Mouse (Mus musculus) erythroblast, embryonic 14.5 days (primary cell): ENCODE results near the gene Ntm.

Source experiments
- GATA1 ChIP-seq: IDR thresholded peaks from 2 replicates; pipeline ENCODE4 v1.6.1; 2012; ENCODE audit warnings: low read length, inconsistent platforms, mixed read lengths
- TAL1 ChIP-seq: IDR thresholded peaks from 3 replicates; pipeline ENCODE4 v1.6.1; 2012; ENCODE audit warnings: low read length, inconsistent platforms, mixed read lengths

DNA sequence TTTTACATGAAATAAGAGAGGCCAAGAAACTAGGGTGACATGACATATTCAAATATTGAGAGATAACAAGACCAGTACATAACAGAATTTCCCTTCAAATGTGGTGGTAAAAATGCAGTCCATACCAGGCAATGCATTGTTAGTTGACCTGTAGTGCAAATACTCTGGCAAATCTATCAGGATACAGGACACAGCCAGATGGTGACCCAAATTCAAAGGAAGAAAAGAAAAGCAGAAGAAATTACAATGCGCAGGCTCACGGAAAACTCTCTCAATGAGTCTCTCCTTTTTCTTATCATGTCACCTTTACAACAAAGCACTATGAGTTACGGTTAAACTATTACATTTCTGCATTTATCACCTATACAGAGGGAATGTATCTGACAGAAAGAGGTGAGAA lies 664.6 kb downstream of the Ntm start:
- TF ChIP-seq TAL1 (no peak), GATA1 (no peak)
